Mouse (Mus musculus) embryonic facial prominence, embryonic 11.5 days (tissue): ENCODE results near the gene Slc9a5. TPM values are rescaled to one million over a fixed set of nuclear protein-coding genes. Genes with fewer than 3 reads are reported as not detected.

Experiments used
- ATAC-seq: fragments of 200-750 bp; cut with Nextera tagmentation; replicated peaks from 2 replicates; pipeline ENCODE4 v1.8.0; 2017; ENCODE audit warnings: low read depth; ENCODE audit not compliant: insufficient number of reproducible peaks, low FRiP score, low TSS enrichment
- DNase-seq: peaks from one replicate; pipeline ENCODE4 v3.0.0-alpha.2; 2015; ENCODE audit warnings: low spot score
- H3K27ac ChIP-seq: fragments of 300-500 bp; sonication (generic); replicated peaks from 2 replicates; pipeline ENCODE4 v1.5.1; 2014; ENCODE audit warnings: mild to moderate bottlenecking, low read depth, low read length, control low read depth
- H3K27me3 ChIP-seq: fragments of 300-500 bp; sonication (generic); 2 replicates; pipeline ENCODE4 v1.6.1; 2014; ENCODE audit warnings: mild to moderate bottlenecking, low read length, moderate library complexity, mixed read lengths; ENCODE audit not compliant: control insufficient read depth, insufficient read depth
- H3K36me3 ChIP-seq: fragments of 300-500 bp; sonication (generic); replicated peaks from 2 replicates; pipeline ENCODE4 v1.6.1; 2014; ENCODE audit warnings: low read depth, mild to moderate bottlenecking, low read length, moderate library complexity, mixed read lengths; ENCODE audit not compliant: control insufficient read depth, insufficient read depth
- H3K4me1 ChIP-seq: fragments of 300-500 bp; sonication (generic); 2 replicates; pipeline ENCODE4 v1.6.1; 2014; ENCODE audit warnings: low read length, mixed read lengths; ENCODE audit not compliant: control insufficient read depth, insufficient read depth
- H3K4me2 ChIP-seq: fragments of 300-500 bp; sonication (generic); 2 replicates; pipeline ENCODE4 v1.6.1; 2014; ENCODE audit warnings: low read depth, mild to moderate bottlenecking, control low read depth, low read length, moderate library complexity
- H3K4me3 ChIP-seq: fragments of 300-500 bp; sonication (generic); 2 replicates; pipeline ENCODE4 v1.5.1; 2014; ENCODE audit warnings: low read depth, low read length, control low read depth
- H3K9ac ChIP-seq: fragments of 300-500 bp; sonication (generic); replicated peaks from 2 replicates; pipeline ENCODE4 v1.6.1; 2014; ENCODE audit warnings: mild to moderate bottlenecking, control low read depth, low read length
- H3K9me3 ChIP-seq: fragments of 300-500 bp; sonication (generic); replicated peaks from 2 replicates; pipeline ENCODE4 v1.6.1; 2016; ENCODE audit warnings: mild to moderate bottlenecking, low read length, inconsistent platforms, mixed read lengths; ENCODE audit not compliant: control insufficient read depth
- WGBS: fragments of 180-500 bp; shearing (Covaris S2); extraction: QIAGEN DNeasy Blood & Tissue Kit; methylation state at CpG from one replicate; pipeline ENCODE4 v1.1.7; 2014; 5-methylcytosine and 5-hydroxymethylcytosine counted together
- polyA plus RNA-seq: library from polyadenylated mRNA; unstranded; fragments of >200 nt; fragmentation: Nextera tagmentation; extraction: Ambion mirVana; gene quantifications from 2 replicates; pipeline ENCODE4 v1.2.1, GENCODE M21; 2014

Slc9a5 gene
- polyA plus RNA-seq, 1 experiment from 2014 or later = 4.0 TPM

GRCm38 (mm10) chr8:105389096-105389495 is 40.5 kb downstream of the Slc9a5 start:
- H3K27me3 ChIP-seq = no peaks in the 10 kb centered on the region
- no peak overlapping the region for H3K9ac ChIP-seq
- H3K9me3 ChIP-seq = no peaks in the 10 kb centered on the region
- H3K4me3 ChIP-seq = no peak overlapping the region
- WGBS = 90% methylated on average over 6 of the region's 6 CpGs
- ATAC-seq = no peak
- no peak overlapping the region for H3K4me2 ChIP-seq
- H3K36me3 ChIP-seq = no peaks in the 10 kb centered on the region
- DNase-seq = no peak
- no peak overlapping the region for H3K27ac ChIP-seq
- H3K4me1 ChIP-seq = no peaks in the 10 kb centered on the region

- Histone ChIP-seq H3K4me1 (no peaks in the 10 kb centered on the region), H3K27ac (no peak overlapping the region), H3K4me3 (no peak overlapping the region), H3K9ac (no peak overlapping the region), H3K27me3 (no peaks in the 10 kb centered on the region), H3K36me3 (no peaks in the 10 kb centered on the region), H3K4me2 (no peak overlapping the region), H3K9me3 (no peaks in the 10 kb centered on the region)
- ATAC-seq (no peak), DNase-seq (no peak)
- WGBS = 85% methylated on average over 12 of the region's 12 CpGs
These were observed 44.6 kb downstream of the Slc9a5 start for GRCm38 (mm10) chr8:105393089-105393787.

GRCm38 (mm10) chr8:105393915-105394314 is 45.3 kb downstream of the Slc9a5 start:
- 79% methylated on average over 7 of the region's 7 CpGs for WGBS
- H3K4me1 ChIP-seq = no peaks in the 10 kb centered on the region
- H3K36me3 ChIP-seq = no peaks in the 10 kb centered on the region
- H3K4me2 ChIP-seq = no peak overlapping the region
- DNase-seq (no peak), ATAC-seq (no peak)
- H3K9me3 ChIP-seq = no peaks in the 10 kb centered on the region
- H3K27ac ChIP-seq = no peak overlapping the region
- no peak overlapping the region for H3K4me3 ChIP-seq
- H3K9ac ChIP-seq = no peak overlapping the region
- no peaks in the 10 kb centered on the region for H3K27me3 ChIP-seq

- Histone ChIP-seq H3K4me3 (no peak overlapping the region), H3K9me3 (no peaks in the 10 kb centered on the region), H3K27ac (no peak overlapping the region), H3K27me3 (no peaks in the 10 kb centered on the region), H3K36me3 (no peaks in the 10 kb centered on the region), H3K4me2 (no peak overlapping the region), H3K4me1 (no peaks in the 10 kb centered on the region), H3K9ac (no peak overlapping the region)
- WGBS = 42% methylated on average over 3 of the region's 3 CpGs
- DNase-seq (peak; percentile 78), ATAC-seq (no peak)
These were observed 49.1 kb downstream of the Slc9a5 start for GRCm38 (mm10) chr8:105397747-105398146.

- ATAC-seq (no peak), DNase-seq (no peak)
- H3K9ac ChIP-seq = no peak overlapping the region
- no peaks in the 10 kb centered on the region for H3K27me3 ChIP-seq
- H3K27ac ChIP-seq = no peak overlapping the region
- no peaks in the 10 kb centered on the region for H3K9me3 ChIP-seq
- no peaks in the 10 kb centered on the region for H3K36me3 ChIP-seq
- H3K4me2 ChIP-seq = no peak overlapping the region
- no peaks in the 10 kb centered on the region for H3K4me1 ChIP-seq
- H3K4me3 ChIP-seq = no peak overlapping the region
- 82% methylated on average over 5 of the region's 5 CpGs for WGBS
These were observed 51.4 kb downstream of the Slc9a5 start for GRCm38 (mm10) chr8:105400016-105400415.

GRCm38 (mm10) chr8:105403467-105403866 is 54.8 kb downstream of the Slc9a5 start:
- Histone ChIP-seq H3K27me3 (no peaks in the 10 kb centered on the region), H3K4me2 (no peak overlapping the region), H3K9ac (no peak overlapping the region), H3K27ac (no peak overlapping the region), H3K4me1 (no peaks in the 10 kb centered on the region), H3K4me3 (no peak overlapping the region), H3K9me3 (no peaks in the 10 kb centered on the region), H3K36me3 (no peaks in the 10 kb centered on the region)
- ATAC-seq (no peak), DNase-seq (no peak)
- WGBS = 88% methylated on average over 8 of the region's 8 CpGs

- 63% methylated on average over 1 of the region's 1 CpGs for WGBS
These were observed 55.9 kb downstream of the Slc9a5 start for GRCm38 (mm10) chr8:105404496-105404895.

GRCm38 (mm10) chr8:105406416-105406815 is 57.8 kb downstream of the Slc9a5 start:
- H3K9ac ChIP-seq = no peak overlapping the region
- 85% methylated on average over 10 of the region's 10 CpGs for WGBS
- H3K4me3 ChIP-seq = no peak overlapping the region
- H3K9me3 ChIP-seq = no peaks in the 10 kb centered on the region
- ATAC-seq = no peak
- no peak overlapping the region for H3K27ac ChIP-seq
- DNase-seq = no peak
- H3K36me3 ChIP-seq = no peaks in the 10 kb centered on the region
- no peak overlapping the region for H3K4me2 ChIP-seq
- H3K4me1 ChIP-seq = no peaks in the 10 kb centered on the region
- no peaks in the 10 kb centered on the region for H3K27me3 ChIP-seq

More at GRCm38 (mm10) chr8:105404496-105404895, 55.9 kb downstream of the Slc9a5 start:
- ATAC-seq = no peak
- Histone ChIP-seq H3K27ac (no peak overlapping the region), H3K27me3 (no peaks in the 10 kb centered on the region), H3K36me3 (no peaks in the 10 kb centered on the region), H3K9ac (no peak overlapping the region), H3K9me3 (no peaks in the 10 kb centered on the region), H3K4me2 (no peak overlapping the region), H3K4me3 (no peak overlapping the region), H3K4me1 (no peaks in the 10 kb centered on the region)
- DNase-seq = no peak
